Mouse (Mus musculus) lung, postnatal 4 days (tissue): ENCODE data around the gene Rgl2.
A peak's percentile ranks its signal among the peaks of the same experiment; 100 is the strongest.

Experiments used
- DNase-seq, 2 experiments: peaks; one replicate each; pipeline ENCODE4 v3.0.0; 2021

Gene Rgl2

GRCm38 (mm10) chr17:33925406-33926116 is 3.8 kb upstream of the Rgl2 start:
- no peak for DNase-seq

DNA sequence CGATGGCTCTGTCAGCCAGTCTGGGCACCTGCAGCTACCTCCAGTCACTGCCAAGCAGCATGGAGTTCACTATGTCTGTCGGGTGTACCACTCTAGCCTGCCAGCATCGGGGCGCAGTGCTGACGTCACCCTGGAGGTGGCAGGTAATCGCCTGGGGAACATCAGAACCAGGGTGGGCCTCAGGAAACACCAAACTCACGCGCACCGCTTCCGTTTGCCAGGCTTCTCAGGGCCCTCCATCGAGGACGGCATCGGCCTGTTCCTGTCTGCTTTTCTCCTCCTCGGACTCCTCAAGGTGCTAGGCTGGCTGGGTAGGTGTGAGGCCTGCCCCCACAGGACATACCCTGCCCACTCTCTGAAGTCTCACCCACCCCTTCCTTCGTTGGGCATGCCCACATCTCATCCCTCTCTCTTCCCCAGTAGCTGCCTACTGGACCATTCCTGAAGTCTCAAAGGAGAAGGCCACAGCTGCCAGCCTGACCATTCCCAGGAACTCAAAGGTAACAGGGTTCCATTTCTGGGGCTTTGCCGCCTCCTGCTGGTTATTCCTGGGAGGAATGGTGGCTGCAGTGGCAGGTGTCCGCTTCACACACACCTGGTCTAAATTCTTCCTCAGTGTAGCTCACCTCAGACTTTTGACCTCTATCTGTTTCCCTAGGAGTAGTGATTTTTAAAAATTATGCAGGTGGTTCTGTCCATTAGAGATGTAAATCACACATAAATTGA is 3.0 kb upstream of the Rgl2 start:
- peak in 1 of 2 experiments; percentile 51 for DNase-seq

DNA sequence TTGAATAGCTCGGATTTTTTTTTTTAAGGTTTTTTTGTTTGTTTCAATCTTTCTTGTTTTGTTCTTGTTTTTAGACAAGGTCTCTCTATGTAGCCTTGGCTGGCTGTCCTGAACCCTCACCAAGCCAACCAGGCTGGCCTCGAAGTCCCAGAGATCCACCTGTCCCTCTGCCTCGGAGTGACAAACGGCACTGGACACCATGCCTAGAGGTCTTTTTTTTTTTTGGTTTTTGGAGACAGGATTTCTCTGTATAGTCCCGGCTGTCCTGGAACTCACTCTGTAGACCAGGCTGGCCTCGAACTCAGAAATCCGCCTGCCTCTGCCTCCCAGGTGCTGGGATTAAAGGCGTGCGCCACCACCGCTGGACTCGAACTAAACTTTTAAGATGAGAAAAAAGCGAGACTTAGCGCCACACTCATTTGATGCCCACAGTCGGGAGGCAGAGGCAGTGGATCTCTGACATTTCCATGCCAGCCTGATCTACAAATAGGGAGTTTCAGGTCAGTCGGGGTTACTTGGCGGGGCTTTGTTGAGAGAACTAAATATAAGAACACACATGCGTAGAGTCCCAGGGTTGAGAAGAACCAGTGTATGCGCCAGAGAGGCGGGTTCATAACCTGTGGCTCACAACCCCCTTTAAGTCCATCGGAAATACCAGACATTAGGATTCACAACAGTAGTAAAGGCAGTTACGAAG is 944 bp upstream of the Rgl2 start:
- peak in 1 of 2 experiments; percentile 16 for DNase-seq

DNA sequence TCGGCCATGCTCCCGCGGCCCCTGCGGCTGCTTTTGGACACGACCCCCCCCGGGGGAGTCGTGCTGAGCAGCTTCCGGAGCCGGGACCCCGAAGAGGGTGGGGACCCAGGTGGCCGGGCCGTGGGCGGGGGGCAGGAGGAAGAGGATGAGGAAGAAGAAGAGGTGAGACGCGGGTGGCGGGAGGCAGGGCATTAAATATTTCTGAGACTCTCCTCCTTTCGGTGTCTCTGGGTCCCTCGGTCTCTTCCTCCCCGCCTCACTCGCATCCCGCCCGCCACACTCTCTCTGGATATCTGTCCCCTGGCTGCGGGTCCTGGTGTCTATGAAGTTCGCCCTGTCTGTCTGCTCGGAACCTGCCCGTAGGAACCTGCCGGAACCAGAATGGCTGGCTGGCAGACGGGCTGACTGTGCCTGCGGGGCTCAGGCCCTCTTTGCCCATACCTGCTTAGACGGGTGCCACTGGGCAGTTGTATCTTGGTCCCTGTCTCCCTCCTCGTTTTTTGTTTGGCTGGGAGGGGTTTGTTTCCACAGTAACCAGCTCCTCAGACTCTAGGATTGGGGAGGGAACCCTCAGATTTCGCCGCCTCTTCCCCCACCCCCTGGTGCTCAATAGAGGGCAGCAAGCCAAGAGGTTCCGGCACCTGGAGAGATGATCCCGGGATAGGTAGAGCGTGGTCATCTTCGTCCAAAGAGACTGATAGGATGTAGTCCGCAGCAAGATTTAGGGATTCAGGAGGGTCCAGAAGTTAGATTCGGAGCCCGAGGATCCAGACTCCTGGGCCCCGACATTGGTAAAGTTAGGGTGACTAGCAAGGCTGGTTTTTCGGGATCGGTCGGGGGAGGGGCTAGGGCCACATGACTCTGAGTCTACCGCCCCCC is 1.2 kb downstream of the Rgl2 start:
- DNase-seq, result peak; percentile 67 to 74

GRCm38 (mm10) chr17:33931159-33931866 is 2.0 kb downstream of the Rgl2 start:
- DNase-seq, result no peak

DNA sequence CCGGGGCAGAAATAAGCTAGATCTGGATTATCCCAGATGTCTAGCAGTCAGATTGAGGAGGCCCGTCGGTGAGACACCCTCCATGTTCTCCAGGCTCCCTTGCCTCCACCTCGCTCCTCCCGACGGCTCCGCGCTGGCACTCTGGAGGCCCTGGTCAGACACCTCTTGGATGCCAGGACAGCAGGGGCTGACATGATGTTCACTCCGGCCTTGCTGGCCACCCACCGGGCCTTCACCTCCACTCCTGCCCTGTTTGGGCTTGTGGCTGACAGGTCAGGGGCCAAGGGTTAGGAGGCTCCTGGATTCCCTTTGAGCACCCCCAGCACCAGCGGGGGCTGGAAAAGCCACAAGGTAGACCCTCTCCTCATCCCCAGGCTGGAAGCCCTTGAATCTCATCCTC is 2.6 kb downstream of the Rgl2 start:
- no peak for DNase-seq

DNA sequence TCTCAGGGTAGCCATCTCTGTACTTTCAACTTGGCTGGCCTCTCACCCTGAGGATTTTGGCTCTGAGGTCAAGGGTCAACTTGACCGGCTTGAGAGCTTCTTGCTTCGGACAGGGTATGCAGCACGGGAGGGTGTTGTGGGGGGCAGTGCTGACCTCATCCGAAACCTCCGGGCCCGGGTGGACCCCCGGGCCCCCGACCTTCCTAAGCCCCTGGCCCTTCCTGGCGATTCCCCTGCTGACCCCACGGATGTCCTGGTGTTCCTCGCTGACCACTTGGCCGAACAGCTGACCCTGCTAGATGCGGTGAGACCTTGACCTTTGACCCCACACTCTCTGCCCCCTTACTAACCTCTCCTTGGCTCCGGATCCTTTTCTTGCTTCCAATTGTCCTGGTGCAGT is 3.1 kb downstream of the Rgl2 start:
- no peak for DNase-seq

DNA sequence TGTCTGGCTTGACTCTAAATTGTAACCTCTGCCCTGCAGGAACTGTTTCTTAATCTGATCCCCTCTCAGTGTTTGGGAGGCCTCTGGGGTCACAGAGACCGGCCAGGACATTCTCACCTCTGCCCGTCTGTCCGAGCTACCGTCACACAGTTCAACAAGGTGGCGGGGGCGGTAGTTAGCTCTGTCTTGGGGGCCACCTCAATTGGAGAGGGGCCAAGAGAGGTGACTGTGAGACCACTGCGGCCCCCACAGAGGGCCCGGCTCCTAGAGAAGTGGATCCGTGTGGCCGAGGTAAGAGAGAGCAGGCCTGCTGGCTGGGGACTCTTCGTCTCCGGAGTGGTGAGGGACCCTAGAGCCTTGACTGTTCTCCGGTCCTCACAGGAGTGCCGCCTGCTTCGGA is 3.6 kb downstream of the Rgl2 start:
- no peak for DNase-seq

DNA sequence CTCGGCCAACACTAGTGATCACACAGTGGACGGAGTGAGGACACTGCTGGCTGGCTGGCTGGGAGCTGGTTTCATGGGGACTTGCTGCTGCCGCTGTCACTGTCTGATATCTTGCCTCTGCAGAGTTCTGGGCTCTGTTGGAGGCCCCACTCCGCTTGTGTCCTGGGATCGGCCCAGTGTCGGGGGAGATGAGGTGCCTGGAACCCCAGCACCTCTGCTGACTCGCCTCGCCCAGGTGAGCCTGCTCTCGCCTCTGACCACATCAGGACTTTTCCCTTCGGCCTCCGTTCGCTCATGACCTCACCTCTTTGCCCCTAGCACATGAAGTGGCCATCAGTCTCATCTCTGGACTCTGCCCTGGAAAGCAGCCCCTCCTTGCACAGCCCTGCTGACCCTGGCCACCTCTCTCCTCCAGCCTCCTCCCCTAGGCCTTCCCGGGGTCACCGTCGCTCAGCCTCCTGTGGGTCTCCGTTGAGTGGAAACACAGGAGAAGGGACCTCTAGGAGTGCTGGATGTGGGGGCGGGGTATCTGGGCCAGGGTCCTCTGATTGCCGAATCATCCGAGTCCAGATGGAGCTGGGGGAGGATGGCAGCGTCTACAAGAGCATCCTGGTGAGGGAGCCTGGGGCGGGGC is 6.2 kb downstream of the Rgl2 start:
- DNase-seq, result no peak

- DNase-seq, result no peak
Measured at GRCm38 (mm10) chr17:33936993-33937392, 7.7 kb downstream of the Rgl2 start.

DNA sequence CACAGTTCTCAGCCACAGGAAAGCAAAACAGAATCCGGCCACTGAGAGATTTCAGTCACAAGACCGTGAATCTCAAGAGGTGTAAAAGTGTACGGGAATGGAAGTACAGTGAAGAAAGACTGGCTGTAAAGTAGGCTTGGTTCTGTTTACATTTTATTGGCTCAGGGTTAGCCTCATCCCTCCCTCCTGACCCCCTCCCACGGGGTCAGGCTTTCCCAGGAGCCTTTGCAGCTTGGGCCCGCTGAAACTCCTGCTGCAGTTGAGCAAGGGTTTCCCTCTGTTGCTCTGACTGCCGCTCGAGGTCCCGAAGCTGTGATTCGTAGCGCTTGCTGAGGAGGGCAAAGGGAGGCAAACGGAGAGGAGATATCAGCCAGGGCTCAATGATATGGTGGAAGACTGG is 9.4 kb downstream of the Rgl2 start:
- DNase-seq, result no peak

DNA sequence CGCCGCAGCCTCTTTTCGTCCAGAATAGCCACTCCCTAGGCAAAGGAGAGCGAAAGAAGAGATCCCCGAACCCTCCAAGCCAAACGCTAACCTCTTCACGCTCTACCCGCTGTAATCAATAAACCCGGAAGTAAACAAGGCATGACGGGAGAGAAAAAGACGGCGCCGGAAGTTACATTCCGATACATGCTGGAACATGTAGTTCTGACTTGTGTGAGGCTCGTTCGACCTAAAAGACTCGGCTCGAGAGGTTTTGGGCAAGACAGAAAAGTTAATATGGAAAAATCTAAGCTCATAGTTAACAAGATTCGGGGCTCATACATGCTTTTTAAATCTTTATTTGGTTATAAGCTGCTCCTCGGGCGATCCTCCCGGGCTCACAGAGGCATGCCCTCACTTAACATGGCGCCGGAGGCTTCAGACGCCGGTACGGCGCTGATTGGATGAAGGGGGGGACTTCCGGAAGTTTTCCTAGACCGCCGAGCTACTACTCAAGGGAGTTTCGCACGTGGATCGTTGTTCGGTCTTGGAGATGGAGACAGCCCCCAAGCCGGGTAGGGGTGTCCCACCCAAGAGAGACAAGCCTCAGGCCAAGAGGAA is 11.0 kb downstream of the Rgl2 start, which contains the start of the genes Pfdn6 and Wdr46:
Gene Pfdn6 (minus strand): TSS at position 138 of the 600 bp plus-strand sequence.
Gene Wdr46 (plus strand): TSS at position 455 of the 600 bp plus-strand sequence.
- peak; percentile 86 to 90 for DNase-seq

DNA sequence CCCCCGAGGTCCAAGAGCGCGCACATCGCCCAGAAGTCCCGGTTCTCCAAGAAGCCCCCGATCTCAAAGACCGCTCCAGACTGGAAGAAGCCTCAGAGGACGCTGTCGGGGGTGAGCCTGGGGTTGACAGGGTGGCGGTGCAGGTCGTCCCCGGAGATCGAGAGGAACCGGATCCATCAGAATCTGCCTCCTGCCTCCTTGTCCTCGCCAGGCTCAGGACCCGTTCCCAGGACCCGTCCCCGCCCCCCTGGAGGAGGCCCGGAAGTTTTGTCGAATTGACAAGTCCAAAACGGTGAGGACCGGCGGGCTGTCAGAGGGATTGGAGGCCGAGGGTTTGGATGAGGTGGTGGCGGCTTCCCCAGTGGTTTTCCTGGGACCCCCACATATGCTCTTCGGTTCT is 11.6 kb downstream of the Rgl2 start:
- DNase-seq, result no peak

DNA sequence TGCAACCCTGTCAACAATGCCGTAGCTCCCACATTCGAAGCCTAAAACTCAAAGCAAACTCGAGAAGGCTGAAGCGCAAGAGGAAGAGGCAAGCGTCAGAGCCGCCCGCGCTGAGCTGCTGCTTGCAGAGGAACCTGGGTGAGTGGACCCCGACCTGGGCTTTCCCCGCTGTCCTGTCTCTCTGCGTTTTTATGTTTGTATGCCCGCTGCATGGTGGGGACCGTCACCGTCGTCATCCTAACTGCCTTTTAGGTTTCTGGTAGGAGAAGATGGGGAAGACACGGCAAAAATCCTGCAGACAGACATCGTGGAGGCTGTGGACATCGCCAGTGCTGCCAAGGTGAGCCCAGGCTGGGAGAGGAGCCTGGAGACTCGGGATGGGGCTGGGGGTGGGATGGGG is 12.0 kb downstream of the Rgl2 start:
- DNase-seq, result no peak

- DNase-seq, result no peak
Measured at GRCm38 (mm10) chr17:33943454-33943853, 14.1 kb downstream of the Rgl2 start.

- peak in 1 of 2 experiments; percentile 17 for DNase-seq
Measured at GRCm38 (mm10) chr17:33947430-33948089, 18.2 kb downstream of the Rgl2 start.

DNA sequence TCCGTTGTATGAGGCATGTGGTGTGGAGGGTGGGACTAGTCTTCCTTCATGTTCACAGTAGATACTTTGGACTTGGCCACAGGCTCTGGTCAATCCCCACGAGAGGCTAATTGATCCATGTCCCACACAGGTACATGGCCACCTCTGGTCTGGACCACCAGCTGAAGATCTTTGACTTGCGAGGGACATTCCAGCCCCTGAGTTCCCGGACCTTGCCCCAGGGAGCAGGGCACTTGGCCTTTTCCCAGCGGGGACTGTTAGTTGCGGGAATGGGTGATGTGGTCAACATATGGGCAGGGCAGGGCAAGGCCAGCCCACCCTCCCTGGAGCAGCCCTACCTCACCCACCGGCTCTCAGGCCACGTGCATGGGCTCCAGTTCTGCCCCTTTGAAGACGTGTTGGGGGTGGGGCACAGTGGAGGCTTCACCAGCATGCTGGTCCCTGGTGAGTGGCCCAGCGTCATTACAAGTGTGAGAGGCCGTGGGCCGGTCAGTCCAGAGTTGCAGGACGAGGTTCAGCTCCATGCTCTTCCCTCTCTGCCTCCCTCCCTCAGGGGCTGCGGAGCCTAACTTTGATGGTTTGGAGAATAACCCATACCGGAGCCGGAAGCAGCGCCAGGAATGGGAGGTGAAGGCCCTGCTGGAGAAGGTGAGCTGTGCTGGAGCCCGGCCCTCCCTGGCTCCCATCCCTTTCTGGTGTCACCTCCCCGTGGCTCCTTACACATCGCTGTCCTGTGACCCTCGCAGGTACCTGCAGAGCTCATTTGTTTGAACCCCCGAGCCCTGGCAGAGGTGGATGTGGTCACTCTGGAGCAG is 19.0 kb downstream of the Rgl2 start:
- no peak for DNase-seq

DNA sequence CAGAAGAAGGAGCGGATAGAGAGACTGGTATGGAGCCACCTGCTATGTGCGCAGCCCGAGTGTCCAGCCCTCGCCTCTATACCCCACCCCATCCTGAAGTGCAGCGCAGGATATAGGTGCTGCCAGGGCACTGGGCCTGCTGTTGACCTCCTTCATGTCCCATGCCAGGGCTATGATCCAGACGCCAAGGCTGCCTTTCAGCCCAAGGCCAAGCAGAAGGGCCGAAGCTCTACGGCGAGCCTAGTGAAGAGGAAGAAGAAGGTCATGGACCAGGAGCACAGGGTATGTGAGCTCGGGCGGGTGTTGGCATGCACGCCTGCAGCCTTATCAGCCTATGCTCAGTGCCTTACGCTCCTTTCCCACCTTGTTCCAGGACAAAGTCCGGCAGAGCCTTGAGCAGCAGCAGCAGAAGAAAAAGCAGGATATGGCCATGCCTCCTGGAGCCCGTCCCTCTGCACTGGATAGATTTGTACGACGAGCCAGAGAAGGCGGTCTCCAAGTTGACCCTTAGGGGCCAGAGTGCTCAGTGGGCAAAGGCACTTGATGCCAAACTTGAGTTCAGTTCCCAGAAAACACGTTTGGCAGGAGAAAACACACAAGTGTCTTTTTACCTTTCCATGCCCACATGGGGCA is 19.7 kb downstream of the Rgl2 start:
- DNase-seq, result no peak

DNA sequence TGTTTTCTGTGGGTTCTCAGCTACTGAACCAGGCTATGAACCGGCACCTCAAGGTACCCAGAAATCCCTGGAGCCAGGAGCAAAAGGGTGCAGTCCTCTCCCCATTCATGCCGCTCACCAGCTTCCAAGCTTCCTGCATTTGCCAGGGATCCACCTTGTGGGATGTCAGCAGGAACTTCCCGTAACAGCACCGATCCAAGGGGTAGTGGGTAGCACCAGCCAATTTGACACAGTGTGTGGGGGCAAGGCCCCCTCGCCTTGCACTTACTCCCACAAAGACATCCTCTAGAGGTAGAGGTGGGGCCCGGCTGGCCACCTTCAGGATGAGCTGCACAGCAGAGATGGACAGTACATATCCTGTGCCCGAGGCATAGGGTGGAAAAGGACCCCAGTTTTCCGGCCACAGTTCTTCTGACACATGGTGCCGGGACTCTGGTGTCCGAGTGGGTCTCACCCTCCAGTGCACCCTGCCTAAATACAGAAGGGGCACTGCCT is 20.8 kb downstream of the Rgl2 start:
- DNase-seq, result no peak
